Mouse (Mus musculus): Measurements from ENCODE around the gene Adam33.

DNA sequence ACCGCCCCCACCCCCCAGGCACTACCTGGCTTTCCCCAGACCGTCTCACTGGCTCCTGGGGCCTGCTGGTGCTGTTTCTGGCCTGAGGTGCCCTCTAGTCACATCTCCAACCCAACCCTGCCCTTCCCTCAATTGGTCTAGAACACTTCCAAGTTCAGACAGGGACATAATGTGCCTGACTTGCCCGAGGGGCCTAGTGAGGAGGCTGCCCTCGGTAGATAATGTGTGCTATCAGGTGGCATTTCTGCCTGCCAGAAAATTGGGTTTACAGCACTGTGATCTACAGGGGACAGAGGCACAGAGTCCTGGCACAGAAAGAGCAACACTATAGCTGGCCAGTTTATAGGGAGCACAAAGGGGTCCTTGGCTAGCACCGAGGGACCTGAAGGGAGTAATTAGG is 11.6 kb downstream of the Adam33 start:
- TF ChIP-seq CTCF (conservative IDR thresholded peaks at IDR 0.05; ENCODE audit: low read length), result no peak
- TF ChIP-seq NANOG (IDR thresholded peaks at IDR 0.05; ENCODE audit: borderline replicate concordance, low read length), result no peak
- no peak; the same call in 1 of the 2 replicates for TF ChIP-seq POU5F1 (IDR thresholded peaks at IDR 0.05; ENCODE audit: borderline replicate concordance, low read length)
